Mouse (Mus musculus): ENCODE results near the gene Efcab6.

DNA sequence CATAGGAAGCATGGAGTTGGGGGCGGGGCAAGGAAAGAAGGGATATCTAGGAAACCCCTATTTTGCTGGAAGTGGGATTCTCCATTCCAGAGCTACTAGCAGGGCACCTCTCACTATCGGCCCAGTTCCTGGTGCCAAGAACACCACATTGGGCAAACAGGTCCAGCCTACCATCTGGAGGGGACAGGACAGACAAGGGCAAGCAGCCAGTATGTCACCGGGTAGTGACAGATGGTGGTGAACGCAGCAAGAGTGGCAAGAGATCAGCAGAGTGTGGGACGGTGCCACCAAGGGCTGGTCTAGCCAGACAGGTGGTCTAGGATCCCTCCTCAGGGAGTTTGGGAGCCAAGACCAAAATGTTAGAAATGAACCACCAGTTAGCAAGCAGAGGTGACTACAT is 28.1 kb downstream of the Efcab6 start:
- TF ChIP-seq CTCF (IDR thresholded peaks at IDR 0.05; ENCODE audit: control insufficient read depth, insufficient read depth, insufficient replicate concordance, low read depth, low read length) = no peak
- no peak for TF ChIP-seq POLR2A (IDR thresholded peaks at IDR 0.05; ENCODE audit: control insufficient read depth, low read depth, low read length)
